Comparison of ENCODE assay signal across 12 mouse cellular contexts in genomic region chr16:95827402-95827737, GRCm38 (mm10).
DNase-seq lines count a peak whose midpoint lies in the region; ATAC-seq and TF ChIP-seq lines count a peak whose summit lies in the region.
"Had no signal": no experiment of that assay in that cellular context is flagged by ENCODE, and none has a peak within 500 bp of the region (broad histone marks: within the 10 kb centered on the region; RNA-seq: fewer than 3 reads in every experiment).

No protein-coding gene starts in this region.

- WGBS in liver, embryonic 13.5 days (ENCODE audit: insufficient replicate concordance), result 12% methylated on average over 6 of the region's 6 CpGs
- WGBS in forebrain, embryonic 14.5 days, result 68% methylated on average over 6 of the region's 6 CpGs

- no peak overlapping the region for H3K4me3 ChIP-seq in liver, embryonic 13.5 days (replicated peaks)
- no peak overlapping the region for H3K4me3 ChIP-seq in MEL (ENCODE audit: control insufficient read depth in 1 of 2, insufficient read depth in 1 of 2, low read depth in 2 of 2, low read length in 2 of 2)
- H3K4me3 ChIP-seq in forebrain, embryonic 14.5 days (ENCODE audit: low read depth, low read length), result no peak overlapping the region
- H3K4me3 ChIP-seq: gastrocnemius, adult 2 months; intestine, embryonic 15.5 days; limb, embryonic 15.5 days; neural tube, embryonic 12.5 days had no signal

- H3K9ac ChIP-seq in liver, embryonic 13.5 days, result no peak overlapping the region
- H3K9ac ChIP-seq in MEL (ENCODE audit: control insufficient read depth, low read depth, low read length, poor library complexity, severe bottlenecking), result no peak overlapping the region
- no peak overlapping the region for H3K9ac ChIP-seq in forebrain, embryonic 14.5 days (ENCODE audit: low read length)
- H3K9ac ChIP-seq: intestine, embryonic 15.5 days; limb, embryonic 15.5 days; neural tube, embryonic 12.5 days had no signal

- H3K27ac ChIP-seq in liver, embryonic 13.5 days, result no peak overlapping the region
- H3K27ac ChIP-seq in MEL (ENCODE audit: control insufficient read depth, low read depth, low read length), result peak overlapping the region; percentile 39
- H3K27ac ChIP-seq in forebrain, embryonic 14.5 days (ENCODE audit: low read depth, low read length), result no peak overlapping the region
- H3K27ac ChIP-seq: gastrocnemius, adult 2 months; intestine, embryonic 15.5 days; limb, embryonic 15.5 days; neural tube, embryonic 12.5 days had no signal

- ATAC-seq in liver, embryonic 13.5 days (ENCODE audit: low read depth), result 0 out of 2 replicates have a peak, but pooled peaks have one; percentile 32
- ATAC-seq in granulocyte monocyte progenitor cell, adult 5-6 weeks (replicated peaks; ENCODE audit: poor library complexity, severe bottlenecking), result peak; percentile 85
- no peak for ATAC-seq in forebrain, embryonic 14.5 days
- ATAC-seq: intestine, embryonic 15.5 days had no signal

- peak in 1 of 2 experiments; percentile 57; a peak in 3 of 4 replicates for TF ChIP-seq EP300 in MEL (IDR thresholded peaks at IDR 0.05; ENCODE audit: low read depth in 1 of 2, low read length in 2 of 2)

- no peaks in the 10 kb centered on the region for H3K79me2 ChIP-seq in MEL (ENCODE audit: control insufficient read depth, insufficient read depth, low read length, poor library complexity)

- peak; percentile 26 for DNase-seq in liver, embryonic 13.5 days
- no peak for DNase-seq in liver
- peak; percentile 83 for DNase-seq in MEL (ENCODE audit: low read depth, low spot score)
- DNase-seq in spleen, adult 18-20 months, result peak; percentile 36 to 43
- DNase-seq in forebrain, embryonic 14.5 days (ENCODE audit: low spot score), result no peak
- no peak for DNase-seq in left cerebral cortex, adult 8-10 months (ENCODE audit: low spot score in 2 of 2)
- no peak for DNase-seq in left cerebral cortex, adult 18-20 months (ENCODE audit: low spot score in 2 of 2)
- DNase-seq: gastrocnemius, adult 2 months had no signal

- peaks cover 32% of the 10 kb centered on the region for H3K4me1 ChIP-seq in liver, embryonic 13.5 days (replicated peaks)
- H3K4me1 ChIP-seq in MEL (ENCODE audit: control insufficient read depth in 1 of 2, insufficient read depth in 2 of 2, low read length in 2 of 2), result peaks cover 2 to 24% of the 10 kb centered on the region in 2 experiments; a peak in 3 of 4 replicates
- peaks cover 9% of the 10 kb centered on the region; the same call in 1 of the 2 replicates for H3K4me1 ChIP-seq in forebrain, embryonic 14.5 days (ENCODE audit: control insufficient read depth, insufficient read depth, low read length)

- no peaks in the 10 kb centered on the region for H3K36me3 ChIP-seq in liver, embryonic 13.5 days
- H3K36me3 ChIP-seq in MEL (ENCODE audit: control insufficient read depth in 1 of 2, insufficient read depth in 2 of 2, low read length in 2 of 2), result peaks cover 0 to 19% of the 10 kb centered on the region in 2 experiments; a peak in 2 of 4 replicates
- H3K36me3 ChIP-seq in forebrain, embryonic 14.5 days (ENCODE audit: control insufficient read depth, insufficient read depth, low read length), result no peaks in the 10 kb centered on the region
- H3K36me3 ChIP-seq: intestine, embryonic 15.5 days; limb, embryonic 15.5 days; neural tube, embryonic 12.5 days had no signal

- no peak for TF ChIP-seq RAD21 in MEL (IDR thresholded peaks at IDR 0.05; ENCODE audit: low read depth, low read length)

- H3K27me3 ChIP-seq in liver, embryonic 13.5 days, result peaks cover 3% of the 10 kb centered on the region; the same call in 1 of the 2 replicates
- no peaks in the 10 kb centered on the region for H3K27me3 ChIP-seq in MEL (ENCODE audit: control insufficient read depth in 1 of 2, insufficient read depth in 2 of 2, low read length in 2 of 2)
- no peaks in the 10 kb centered on the region for H3K27me3 ChIP-seq in forebrain, embryonic 14.5 days (replicated peaks; ENCODE audit: control insufficient read depth, insufficient read depth, low read length)
- H3K27me3 ChIP-seq: intestine, embryonic 15.5 days; limb, embryonic 15.5 days; neural tube, embryonic 12.5 days had no signal

- no peak for TF ChIP-seq CTCF in MEL (IDR thresholded peaks at IDR 0.05 in 2 of 3, conservative IDR thresholded peaks at IDR 0.05 in 1 of 3; ENCODE audit: control insufficient read depth in 1 of 3, insufficient read depth in 1 of 3, low read depth in 2 of 3, low read length in 3 of 3, poor library complexity in 1 of 3, severe bottlenecking in 1 of 3)

- H3K9me3 ChIP-seq in liver, embryonic 13.5 days (replicated peaks), result no peaks in the 10 kb centered on the region
- no peaks in the 10 kb centered on the region for H3K9me3 ChIP-seq in MEL (replicated peaks; ENCODE audit: insufficient read depth, low read length)
- H3K9me3 ChIP-seq in forebrain, embryonic 14.5 days (replicated peaks; ENCODE audit: control insufficient read depth, low read length), result no peaks in the 10 kb centered on the region
- H3K9me3 ChIP-seq: intestine, embryonic 15.5 days; limb, embryonic 15.5 days; neural tube, embryonic 12.5 days had no signal

- no peak for TF ChIP-seq POLR2A in MEL (IDR thresholded peaks at IDR 0.05; ENCODE audit: control insufficient read depth in 1 of 2, insufficient read depth in 1 of 2, low read depth in 1 of 2, low read length in 2 of 2, poor library complexity in 1 of 2)

- no peak overlapping the region for H3K4me2 ChIP-seq in liver, embryonic 13.5 days
- H3K4me2 ChIP-seq in forebrain, embryonic 14.5 days (ENCODE audit: low read length), result no peak overlapping the region
- H3K4me2 ChIP-seq: intestine, embryonic 15.5 days; limb, embryonic 15.5 days; neural tube, embryonic 12.5 days had no signal

TF ChIP-seq in MEL, 35 proteins besides CTCF, POLR2A, EP300 and RAD21:
- no peak for TF ChIP-seq SMC3 (IDR thresholded peaks at IDR 0.05; ENCODE audit: low read depth, low read length)
- no peak for TF ChIP-seq ZNF384 (IDR thresholded peaks at IDR 0.05; ENCODE audit: low read depth, low read length)
- no peak for TF ChIP-seq MYB (IDR thresholded peaks at IDR 0.05; ENCODE audit: low read depth, low read length)
- no peak for TF ChIP-seq E2F4 (IDR thresholded peaks at IDR 0.05; ENCODE audit: borderline replicate concordance, low read depth, low read length)
- no peak for TF ChIP-seq UBTF (IDR thresholded peaks at IDR 0.05; ENCODE audit: borderline replicate concordance, insufficient read depth, low read depth, low read length)
- no peak for TF ChIP-seq ZMIZ1 (IDR thresholded peaks at IDR 0.05; ENCODE audit: low read depth, low read length)
- TF ChIP-seq HCFC1 (IDR thresholded peaks at IDR 0.05; ENCODE audit: low read depth, low read length), result no peak
- TF ChIP-seq ELF1 (IDR thresholded peaks at IDR 0.05; ENCODE audit: low read depth, low read length), result no peak
- TF ChIP-seq TAL1 (IDR thresholded peaks at IDR 0.05; ENCODE audit: low read length), result peak; percentile 38
- no peak for TF ChIP-seq MEF2A (IDR thresholded peaks at IDR 0.05; ENCODE audit: extremely low read depth, insufficient replicate concordance, low read depth, low read length, poor library complexity, severe bottlenecking)
- TF ChIP-seq MXI1 (IDR thresholded peaks at IDR 0.05; ENCODE audit: low read depth, low read length), result no peak
- TF ChIP-seq POLR2AphosphoS5 (IDR thresholded peaks at IDR 0.05; ENCODE audit: borderline replicate concordance, low read depth, low read length), result no peak
- no peak for TF ChIP-seq POLR2AphosphoS2 (IDR thresholded peaks at IDR 0.05; ENCODE audit: low read length)
- no peak for TF ChIP-seq TBP (IDR thresholded peaks at IDR 0.05; ENCODE audit: low read depth, low read length)
- peak; percentile 54; the same call in 1 of the 2 replicates for TF ChIP-seq GATA1 (IDR thresholded peaks at IDR 0.05; ENCODE audit: low read depth, low read length)
- TF ChIP-seq ZKSCAN1 (IDR thresholded peaks at IDR 0.05; ENCODE audit: low read depth, low read length), result no peak
- TF ChIP-seq KAT2A (conservative IDR thresholded peaks at IDR 0.05; ENCODE audit: low read depth, low read length), result no peak
- TF ChIP-seq USF2 (IDR thresholded peaks at IDR 0.05; ENCODE audit: borderline replicate concordance in 1 of 2, insufficient read depth in 1 of 2, low read depth in 1 of 2, low read length in 2 of 2), result no peak
- TF ChIP-seq JUND (IDR thresholded peaks at IDR 0.05; ENCODE audit: low read depth, low read length), result no peak; the same call in 1 of the 2 replicates
- TF ChIP-seq BHLHE40 (IDR thresholded peaks at IDR 0.05; ENCODE audit: borderline replicate concordance, low read depth, low read length), result peak; percentile 13; the same call in 1 of the 2 replicates
- no peak for TF ChIP-seq GABPA (IDR thresholded peaks at IDR 0.05; ENCODE audit: low read depth, low read length)
- no peak for TF ChIP-seq MAX (IDR thresholded peaks at IDR 0.05; ENCODE audit: low read length)
- no peak for TF ChIP-seq MAZ (IDR thresholded peaks at IDR 0.05; ENCODE audit: low read depth, low read length)
- TF ChIP-seq NRF1 (IDR thresholded peaks at IDR 0.05; ENCODE audit: insufficient read depth, low read depth, low read length, poor library complexity, severe bottlenecking), result no peak
- no peak for TF ChIP-seq MYC (IDR thresholded peaks at IDR 0.05; ENCODE audit: low read depth, low read length)
- no peak for TF ChIP-seq CHD2 (IDR thresholded peaks at IDR 0.05; ENCODE audit: low read length)
- TF ChIP-seq SIN3A (IDR thresholded peaks at IDR 0.05; ENCODE audit: low read length), result no peak
- TF ChIP-seq ETS1 (IDR thresholded peaks at IDR 0.05; ENCODE audit: low read depth, low read length), result peak; percentile 81
- TF ChIP-seq MAFK (IDR thresholded peaks at IDR 0.05; ENCODE audit: borderline replicate concordance, low read depth, low read length), result no peak
- 0 out of 2 replicates have a peak, but pooled peaks have one; percentile 41 for TF ChIP-seq TCF12 (IDR thresholded peaks at IDR 0.05; ENCODE audit: low read depth, low read length)
- no peak for TF ChIP-seq USF1 (IDR thresholded peaks at IDR 0.05; ENCODE audit: low read depth, low read length)
- no peak for TF ChIP-seq CHD1 (IDR thresholded peaks at IDR 0.05; ENCODE audit: low read depth, low read length)
- peak; percentile 73; the same call in 1 of the 2 replicates for TF ChIP-seq RCOR1 (IDR thresholded peaks at IDR 0.05; ENCODE audit: low read depth, low read length)
- no peak for TF ChIP-seq ZC3H11A (IDR thresholded peaks at IDR 0.05; ENCODE audit: low read depth, low read length)
- no peak for TF ChIP-seq NELFE (IDR thresholded peaks at IDR 0.05; ENCODE audit: low read depth, low read length)

Comparison
In these comparisons a context has a peak if more than half of its experiments do, and no peak if none do; other contexts are left out.
1. DNase-seq: peak in liver, embryonic 13.5 days (single experiment), MEL (single experiment) and spleen, adult 18-20 months (2 of 2); none in liver (single experiment), forebrain, embryonic 14.5 days (single experiment), left cerebral cortex, adult 8-10 months (0 of 2) and left cerebral cortex, adult 18-20 months (0 of 2).